Mouse (Mus musculus): ENCODE results near the gene Ube2t.
A peak's percentile ranks its signal among the peaks of the same experiment; 100 is the strongest.

Ube2t gene

GRCm38 (mm10) chr1:134995437-134995836 lies 33.1 kb downstream of the Ube2t start:
- peak; percentile 46 to 53 for DNase-seq (ENCODE audit: low spot score in 2 of 2)

GRCm38 (mm10) chr1:134995954-134996353 lies 33.6 kb downstream of the Ube2t start:
- DNase-seq (ENCODE audit: low spot score in 2 of 2) = no peak

- no peak for DNase-seq (ENCODE audit: low spot score in 2 of 2)
Observed at GRCm38 (mm10) chr1:134996471-134996870, 34.1 kb downstream of the Ube2t start.

GRCm38 (mm10) chr1:134997568-134997967 lies 35.2 kb downstream of the Ube2t start:
- no peak for DNase-seq (ENCODE audit: low spot score in 2 of 2)

- DNase-seq (ENCODE audit: low spot score in 2 of 2) = peak; percentile 70 to 79
Observed at GRCm38 (mm10) chr1:134998231-134998630, 35.9 kb downstream of the Ube2t start.

- no peak for DNase-seq (ENCODE audit: low spot score in 2 of 2)
Observed at GRCm38 (mm10) chr1:135000527-135000926, 38.2 kb downstream of the Ube2t start.

GRCm38 (mm10) chr1:135003346-135003745 lies 41.0 kb downstream of the Ube2t start:
- DNase-seq (ENCODE audit: low spot score in 2 of 2) = no peak

- peak in 1 of 2 experiments; percentile 61 for DNase-seq (ENCODE audit: low spot score in 2 of 2)
Observed at GRCm38 (mm10) chr1:135005696-135006095, 43.3 kb downstream of the Ube2t start.

- DNase-seq (ENCODE audit: low spot score in 2 of 2) = no peak
Observed at GRCm38 (mm10) chr1:135009833-135010232, 47.5 kb downstream of the Ube2t start.

- no peak for DNase-seq (ENCODE audit: low spot score in 2 of 2)
Observed at GRCm38 (mm10) chr1:135011912-135012311, 49.5 kb downstream of the Ube2t start.

- DNase-seq (ENCODE audit: low spot score in 2 of 2) = no peak
Observed at GRCm38 (mm10) chr1:135012472-135012871, 50.1 kb downstream of the Ube2t start.

GRCm38 (mm10) chr1:135014921-135015445 lies 52.6 kb downstream of the Ube2t start:
- DNase-seq (ENCODE audit: low spot score in 2 of 2) = no peak

GRCm38 (mm10) chr1:135016907-135017655 lies 54.7 kb downstream of the Ube2t start:
- no peak for DNase-seq (ENCODE audit: low spot score in 2 of 2)

- DNase-seq (ENCODE audit: low spot score in 2 of 2) = no peak
Observed at GRCm38 (mm10) chr1:135017656-135018015, 55.3 kb downstream of the Ube2t start.

GRCm38 (mm10) chr1:135019087-135019774 lies 56.9 kb downstream of the Ube2t start:
- DNase-seq (ENCODE audit: low spot score in 2 of 2) = peak; percentile 47 to 54

GRCm38 (mm10) chr1:135019775-135020167 lies 57.4 kb downstream of the Ube2t start:
- DNase-seq (ENCODE audit: low spot score in 2 of 2) = peak in 1 of 2 experiments; percentile 54

- no peak for DNase-seq (ENCODE audit: low spot score in 2 of 2)
Observed at GRCm38 (mm10) chr1:135020281-135020940, 58.0 kb downstream of the Ube2t start.

- DNase-seq (ENCODE audit: low spot score in 2 of 2) = no peak
Observed at GRCm38 (mm10) chr1:135020970-135021369, 58.6 kb downstream of the Ube2t start.

GRCm38 (mm10) chr1:135021936-135022335 lies 59.6 kb downstream of the Ube2t start:
- no peak for DNase-seq (ENCODE audit: low spot score in 2 of 2)

- no peak for DNase-seq (ENCODE audit: low spot score in 2 of 2)
Observed at GRCm38 (mm10) chr1:135023583-135023982, 61.2 kb downstream of the Ube2t start.
